Mouse (Mus musculus) forebrain, embryonic 16.5 days (tissue): Measurements from ENCODE around the gene Fxyd1. TPM values are rescaled to one million over a fixed set of nuclear protein-coding genes. Genes with fewer than 3 reads are reported as not detected.

Experiments
- ATAC-seq: fragments of 200-750 bp; cut with Nextera tagmentation; 2 replicates; pipeline ENCODE4 v1.8.0; 2017; ENCODE audit warnings: mild to moderate bottlenecking, moderate library complexity
- H3K27ac ChIP-seq: fragments of 300-500 bp; sonication (generic); 2 replicates; pipeline ENCODE4 v1.5.1; 2014; ENCODE audit warnings: low read length, control low read depth
- H3K27me3 ChIP-seq: fragments of 300-500 bp; sonication (generic); replicated peaks from 2 replicates; pipeline ENCODE4 v1.6.1; 2014; ENCODE audit warnings: low read length; ENCODE audit not compliant: control insufficient read depth, insufficient read depth
- H3K36me3 ChIP-seq: fragments of 300-500 bp; sonication (generic); 2 replicates; pipeline ENCODE4 v1.6.1; 2014; ENCODE audit not compliant: control insufficient read depth, insufficient read depth
- H3K4me1 ChIP-seq: fragments of 300-500 bp; sonication (generic); replicated peaks from 2 replicates; pipeline ENCODE4 v1.6.1; 2014; ENCODE audit warnings: low read length; ENCODE audit not compliant: control insufficient read depth, insufficient read depth
- H3K4me2 ChIP-seq: fragments of 300-500 bp; sonication (generic); 2 replicates; pipeline ENCODE4 v1.6.1; 2014; ENCODE audit warnings: mild to moderate bottlenecking, low read length, control low read depth
- H3K4me3 ChIP-seq: fragments of 300-500 bp; sonication (generic); replicated peaks from 2 replicates; pipeline ENCODE4 v1.5.1; 2014; ENCODE audit warnings: mild to moderate bottlenecking, low read length, control low read depth
- H3K9ac ChIP-seq: fragments of 300-500 bp; sonication (generic); replicated peaks from 2 replicates; pipeline ENCODE4 v1.6.1; 2014; ENCODE audit warnings: low read depth, low read length, control low read depth
- H3K9me3 ChIP-seq: fragments of 300-500 bp; sonication (generic); 2 replicates; pipeline ENCODE4 v1.6.1; 2016; ENCODE audit warnings: low read length; ENCODE audit not compliant: control insufficient read depth
- WGBS: fragments of 180-500 bp; shearing (Covaris S2); extraction: QIAGEN DNeasy Blood & Tissue Kit; methylation state at CpG from one replicate; pipeline ENCODE4 v1.1.7; 2014; 5-methylcytosine and 5-hydroxymethylcytosine counted together
- polyA plus RNA-seq: library from polyadenylated mRNA; unstranded; fragments of >200 nt; fragmentation: Nextera tagmentation; extraction: Ambion mirVana; gene quantifications from 2 replicates; pipeline ENCODE4 v1.2.1, GENCODE M21; 2015

The Fxyd1 gene
- 10.7 and 14.5 TPM in 2 replicates for polyA plus RNA-seq

DNA sequence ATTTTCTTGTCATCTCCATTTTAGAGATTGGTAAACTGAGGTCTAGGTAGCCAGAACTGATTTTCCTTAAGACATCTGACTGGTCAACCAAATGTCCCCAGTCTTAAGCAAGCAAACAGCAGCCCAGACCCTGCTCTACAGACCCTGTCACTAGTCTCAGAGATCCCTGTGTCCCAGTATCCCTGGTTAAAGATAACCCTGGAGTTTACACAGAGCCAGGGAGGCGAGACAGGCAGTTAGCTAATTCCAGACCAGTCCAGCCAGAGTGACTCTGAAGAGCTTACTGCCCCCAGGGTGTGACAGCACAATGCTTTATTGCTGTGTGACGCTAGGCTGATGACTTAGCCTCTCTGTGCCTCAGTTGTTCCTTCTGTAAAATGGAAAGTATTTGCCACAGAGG, at the start of gene Fxyd1:
Fxyd1 (minus strand) TSS at position 129 of the 400 bp plus-strand sequence.
- WGBS, result 69% methylated on average over 2 of the region's 2 CpGs
- Histone ChIP-seq H3K4me1 (peaks cover 9% of the 10 kb centered on the region), H3K4me3 (no peak within 1 kb of the TSS), H3K27me3 (peaks cover 14% of the 10 kb centered on the region), H3K9ac (no peak within 1 kb of the TSS), H3K4me2 (no peak within 1 kb of the TSS), H3K27ac (no peak within 1 kb of the TSS), H3K9me3 (no peaks in the 10 kb centered on the region), H3K36me3 (no peaks in the 10 kb centered on the region)
- ATAC-seq, result no peak

DNA sequence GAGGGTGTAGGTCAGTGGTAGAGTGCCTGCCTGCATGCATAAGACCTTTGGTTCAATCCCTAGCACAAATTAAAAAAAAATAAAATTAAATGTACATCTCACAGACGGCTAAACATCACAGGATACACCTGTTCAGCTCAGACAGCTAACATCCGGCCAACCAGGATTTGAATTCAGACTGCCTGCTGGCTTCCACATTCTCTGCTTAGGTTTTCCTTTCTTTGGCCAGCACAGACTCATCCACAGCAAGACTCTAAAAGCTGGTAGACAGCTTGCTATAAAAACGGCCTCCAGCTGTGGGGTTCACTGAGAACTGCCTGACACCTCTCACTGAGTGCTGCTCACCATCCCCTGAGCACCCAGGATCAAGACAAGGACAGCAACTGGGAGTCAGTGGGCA, 49.2 kb upstream of the Fxyd1 start:
- 58% methylated on average over 3 of the region's 3 CpGs for WGBS
- no peak overlapping the region for H3K4me3 ChIP-seq

GRCm38 (mm10) chr7:31105061-31105768, 48.2 kb upstream of the Fxyd1 start:
- H3K9ac ChIP-seq, result no peak overlapping the region
- no peak overlapping the region for H3K4me2 ChIP-seq
- no peaks in the 10 kb centered on the region for H3K4me1 ChIP-seq
- no peak overlapping the region for H3K27ac ChIP-seq
- no peak for ATAC-seq
- WGBS, result 72% methylated on average over 15 of the region's 15 CpGs
- H3K27me3 ChIP-seq, result no peaks in the 10 kb centered on the region
- H3K4me3 ChIP-seq, result no peak overlapping the region
- no peaks in the 10 kb centered on the region for H3K9me3 ChIP-seq
- no peaks in the 10 kb centered on the region for H3K36me3 ChIP-seq

More for the DNA sequence above, 49.2 kb upstream of the Fxyd1 start:
- no peak for ATAC-seq
- no peak overlapping the region for H3K27ac ChIP-seq
- no peaks in the 10 kb centered on the region for H3K9me3 ChIP-seq
- H3K4me1 ChIP-seq, result no peaks in the 10 kb centered on the region
- H3K4me2 ChIP-seq, result no peak overlapping the region
- H3K9ac ChIP-seq, result no peak overlapping the region
- H3K27me3 ChIP-seq, result no peaks in the 10 kb centered on the region
- no peaks in the 10 kb centered on the region for H3K36me3 ChIP-seq

DNA sequence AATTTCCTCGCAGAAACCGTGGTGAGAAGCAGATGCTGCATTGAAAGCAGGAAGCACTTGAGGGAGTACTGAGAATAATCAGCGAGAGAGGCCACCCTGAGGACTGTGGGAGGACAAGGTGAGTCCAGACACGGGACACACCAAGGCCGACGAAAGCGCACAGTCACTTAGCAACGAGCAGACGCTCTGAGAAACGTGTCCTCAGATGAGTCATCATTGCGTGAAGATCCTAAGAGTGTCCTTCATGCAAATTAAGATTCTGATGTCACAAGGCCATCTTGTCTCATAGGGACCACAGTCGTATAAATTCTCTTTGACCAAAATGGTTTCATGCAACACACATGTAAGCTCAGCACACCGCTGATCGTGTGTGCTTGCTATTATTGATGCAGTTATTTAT, 43.8 kb upstream of the Fxyd1 start:
- Histone ChIP-seq H3K27me3 (no peaks in the 10 kb centered on the region), H3K4me3 (no peak overlapping the region), H3K36me3 (no peaks in the 10 kb centered on the region), H3K27ac (no peak overlapping the region), H3K4me1 (no peaks in the 10 kb centered on the region), H3K9me3 (no peaks in the 10 kb centered on the region), H3K4me2 (no peak overlapping the region), H3K9ac (no peak overlapping the region)
- no peak for ATAC-seq
- WGBS, result 84% methylated on average over 14 of the region's 14 CpGs

- Histone ChIP-seq H3K27me3 (no peaks in the 10 kb centered on the region), H3K36me3 (no peaks in the 10 kb centered on the region), H3K27ac (no peak overlapping the region), H3K4me1 (no peaks in the 10 kb centered on the region), H3K4me3 (no peak overlapping the region), H3K4me2 (no peak overlapping the region), H3K9ac (no peak overlapping the region), H3K9me3 (no peaks in the 10 kb centered on the region)
- no peak for ATAC-seq
- WGBS, result 87% methylated on average over 6 of the region's 6 CpGs
Measured at GRCm38 (mm10) chr7:31099612-31099982, 42.6 kb upstream of the Fxyd1 start.

GRCm38 (mm10) chr7:31098697-31099611, 42.0 kb upstream of the Fxyd1 start:
- 78% methylated on average over 22 of the region's 22 CpGs for WGBS
- Histone ChIP-seq H3K27ac (no peak overlapping the region), H3K4me1 (no peaks in the 10 kb centered on the region), H3K9ac (no peak overlapping the region), H3K4me3 (no peak overlapping the region), H3K36me3 (no peaks in the 10 kb centered on the region), H3K27me3 (no peaks in the 10 kb centered on the region), H3K4me2 (no peak overlapping the region), H3K9me3 (no peaks in the 10 kb centered on the region)
- no peak for ATAC-seq

- Histone ChIP-seq H3K4me2 (peak overlapping the region; percentile 42), H3K9me3 (no peaks in the 10 kb centered on the region), H3K9ac (0 out of 2 replicates have a peak overlapping the region, but pooled peaks have one; percentile 7), H3K4me3 (peak overlapping the region; percentile 27), H3K4me1 (0 out of 2 replicates have a peak, but pooled peaks cover 3% of the 10 kb centered on the region), H3K36me3 (no peaks in the 10 kb centered on the region), H3K27ac (no peak overlapping the region), H3K27me3 (no peaks in the 10 kb centered on the region)
- ATAC-seq, result peak; percentile 97
- 49% methylated on average over 19 of the region's 20 CpGs for WGBS
Measured at GRCm38 (mm10) chr7:31097583-31098248, 40.7 kb upstream of the Fxyd1 start.

- H3K36me3 ChIP-seq, result no peaks in the 10 kb centered on the region
- H3K27ac ChIP-seq, result no peak overlapping the region
- WGBS, result 71% methylated on average over 9 of the region's 9 CpGs
- H3K4me2 ChIP-seq, result no peak overlapping the region
- no peak for ATAC-seq
- H3K27me3 ChIP-seq, result no peaks in the 10 kb centered on the region
- 0 out of 2 replicates have a peak, but pooled peaks cover 3% of the 10 kb centered on the region for H3K4me1 ChIP-seq
- H3K9ac ChIP-seq, result no peak overlapping the region
- H3K4me3 ChIP-seq, result no peak overlapping the region
- H3K9me3 ChIP-seq, result no peaks in the 10 kb centered on the region
Measured at GRCm38 (mm10) chr7:31096892-31097564, 40.0 kb upstream of the Fxyd1 start.
